Mouse (Mus musculus): ENCODE data around the gene Cptp. TPM values are rescaled to one million over a fixed set of nuclear protein-coding genes. Genes with fewer than 3 reads are reported as not detected.

The Cptp gene
- polyA plus RNA-seq, 1 experiment from 2014 or later = 13.6 TPM

GRCm38 (mm10) chr4:155840076-155841002 is 28.9 kb downstream of the Cptp start:
- Histone ChIP-seq H3K9ac (replicated peaks) (peak overlapping the region; percentile 59), H3K4me3 (replicated peaks) (peak overlapping the region; percentile 52), H3K27ac (peak overlapping the region; percentile 63; the same call in 1 of the 2 replicates), H3K4me2 (peak overlapping the region; percentile 98), H3K36me3 (peaks cover 25% of the 10 kb centered on the region), H3K9me3 (no peaks in the 10 kb centered on the region), H3K4me1 (replicated peaks) (peaks cover 30% of the 10 kb centered on the region), H3K27me3 (peaks cover 8% of the 10 kb centered on the region; the same call in 1 of the 2 replicates)
- 10% methylated on average over 8 of the region's 8 CpGs for WGBS
- peak; percentile 35; the same call in 1 of the 2 replicates for ATAC-seq (ENCODE audit: insufficient number of reproducible peaks, insufficient read depth, low FRiP score, low TSS enrichment, low read depth)

GRCm38 (mm10) chr4:155839483-155839910 is 29.7 kb downstream of the Cptp start, which contains the start of gene Mxra8:
Gene Mxra8 (plus strand): TSS chr4:155839680.
- Histone ChIP-seq H3K4me3 (replicated peaks) (peak within 1 kb of the TSS; percentile 52), H3K4me1 (replicated peaks) (peaks cover 30% of the 10 kb centered on the region), H3K4me2 (peak within 1 kb of the TSS; percentile 98), H3K36me3 (peaks cover 25% of the 10 kb centered on the region), H3K27ac (peak within 1 kb of the TSS; percentile 63), H3K9ac (replicated peaks) (peak within 1 kb of the TSS; percentile 59), H3K27me3 (peaks cover 8% of the 10 kb centered on the region; the same call in 1 of the 2 replicates), H3K9me3 (no peaks in the 10 kb centered on the region)
- 3% methylated on average over 16 of the region's 16 CpGs for whole genome bisulfite sequencing
- ATAC-seq (ENCODE audit: insufficient number of reproducible peaks, insufficient read depth, low FRiP score, low TSS enrichment, low read depth) = peak; percentile 80

GRCm38 (mm10) chr4:155838187-155839153 is 30.8 kb downstream of the Cptp start:
- Histone ChIP-seq H3K9ac (replicated peaks) (no peak overlapping the region), H3K27ac (peak overlapping the region; percentile 63), H3K4me3 (replicated peaks) (no peak overlapping the region), H3K9me3 (no peaks in the 10 kb centered on the region), H3K4me2 (peak overlapping the region; percentile 98; the same call in 1 of the 2 replicates), H3K36me3 (peaks cover 18% of the 10 kb centered on the region), H3K4me1 (replicated peaks) (peaks cover 37% of the 10 kb centered on the region), H3K27me3 (peaks cover 8% of the 10 kb centered on the region; the same call in 1 of the 2 replicates)
- ATAC-seq (ENCODE audit: insufficient number of reproducible peaks, insufficient read depth, low FRiP score, low TSS enrichment, low read depth) = no peak
- WGBS = 51% methylated on average over 8 of the region's 8 CpGs

GRCm38 (mm10) chr4:155837404-155838010 is 31.7 kb downstream of the Cptp start:
- Histone ChIP-seq H3K27me3 (peaks cover 8% of the 10 kb centered on the region; the same call in 1 of the 2 replicates), H3K4me3 (replicated peaks) (no peak overlapping the region), H3K27ac (no peak overlapping the region), H3K9me3 (no peaks in the 10 kb centered on the region), H3K4me1 (replicated peaks) (peaks cover 46% of the 10 kb centered on the region), H3K36me3 (peaks cover 18% of the 10 kb centered on the region), H3K4me2 (no peak overlapping the region), H3K9ac (replicated peaks) (no peak overlapping the region)
- 79% methylated on average over 11 of the region's 11 CpGs for WGBS
- no peak for ATAC-seq (ENCODE audit: insufficient number of reproducible peaks, insufficient read depth, low FRiP score, low TSS enrichment, low read depth)

GRCm38 (mm10) chr4:155833836-155834235 is 35.4 kb downstream of the Cptp start:
- ATAC-seq (ENCODE audit: insufficient number of reproducible peaks, insufficient read depth, low FRiP score, low TSS enrichment, low read depth) = 0 out of 2 replicates have a peak, but pooled peaks have one; percentile 22
- Histone ChIP-seq H3K4me2 (no peak overlapping the region), H3K27me3 (no peaks in the 10 kb centered on the region), H3K36me3 (peaks cover 18% of the 10 kb centered on the region), H3K9me3 (no peaks in the 10 kb centered on the region), H3K4me3 (replicated peaks) (no peak overlapping the region), H3K27ac (0 out of 2 replicates have a peak overlapping the region, but pooled peaks have one; percentile 47), H3K4me1 (replicated peaks) (peaks cover 22% of the 10 kb centered on the region), H3K9ac (replicated peaks) (no peak overlapping the region)
- WGBS = 41% methylated on average over 2 of the region's 2 CpGs

GRCm38 (mm10) chr4:155833234-155833633 is 36.0 kb downstream of the Cptp start:
- peak overlapping the region; percentile 97; the same call in 1 of the 2 replicates for H3K4me2 ChIP-seq
- H3K27ac ChIP-seq = no peak overlapping the region
- H3K4me1 ChIP-seq (replicated peaks) = peaks cover 21% of the 10 kb centered on the region
- no peaks in the 10 kb centered on the region for H3K27me3 ChIP-seq
- H3K4me3 ChIP-seq (replicated peaks) = no peak overlapping the region
- ATAC-seq (ENCODE audit: insufficient number of reproducible peaks, insufficient read depth, low FRiP score, low TSS enrichment, low read depth) = no peak
- no peaks in the 10 kb centered on the region for H3K9me3 ChIP-seq
- no peak overlapping the region for H3K9ac ChIP-seq (replicated peaks)
- peaks cover 22% of the 10 kb centered on the region for H3K36me3 ChIP-seq
- 84% methylated on average over 4 of the region's 4 CpGs for WGBS

GRCm38 (mm10) chr4:155832321-155832720 is 36.9 kb downstream of the Cptp start:
- ATAC-seq (ENCODE audit: insufficient number of reproducible peaks, insufficient read depth, low FRiP score, low TSS enrichment, low read depth) = no peak
- WGBS = 55% methylated on average over 10 of the region's 10 CpGs
- H3K27ac ChIP-seq = peak overlapping the region; percentile 88; the same call in 1 of the 2 replicates

GRCm38 (mm10) chr4:155831831-155832230 is 37.4 kb downstream of the Cptp start:
- Histone ChIP-seq H3K9me3 (no peaks in the 10 kb centered on the region), H3K4me3 (replicated peaks) (peak overlapping the region; percentile 86), H3K4me1 (replicated peaks) (peaks cover 21% of the 10 kb centered on the region), H3K9ac (replicated peaks) (peak overlapping the region; percentile 85), H3K27me3 (no peaks in the 10 kb centered on the region), H3K36me3 (peaks cover 35% of the 10 kb centered on the region), H3K27ac (peak overlapping the region; percentile 88), H3K4me2 (peak overlapping the region; percentile 97)
- 2% methylated on average over 25 of the region's 25 CpGs for WGBS
- no peak; the same call in none of the 2 replicates for ATAC-seq (ENCODE audit: insufficient number of reproducible peaks, insufficient read depth, low FRiP score, low TSS enrichment, low read depth)

More at GRCm38 (mm10) chr4:155832321-155832720, 36.9 kb downstream of the Cptp start:
- H3K4me1 ChIP-seq (replicated peaks) = peaks cover 21% of the 10 kb centered on the region
- no peaks in the 10 kb centered on the region for H3K9me3 ChIP-seq
- no peaks in the 10 kb centered on the region for H3K27me3 ChIP-seq
- H3K9ac ChIP-seq (replicated peaks) = peak overlapping the region; percentile 85
- H3K36me3 ChIP-seq = peaks cover 30% of the 10 kb centered on the region
- H3K4me2 ChIP-seq = peak overlapping the region; percentile 97
- H3K4me3 ChIP-seq (replicated peaks) = peak overlapping the region; percentile 86

- Histone ChIP-seq H3K4me1 (replicated peaks) (peaks cover 21% of the 10 kb centered on the region), H3K4me2 (peak within 1 kb of the TSS; percentile 97), H3K27me3 (no peaks in the 10 kb centered on the region), H3K36me3 (peaks cover 40% of the 10 kb centered on the region), H3K27ac (peak within 1 kb of the TSS; percentile 88), H3K9me3 (no peaks in the 10 kb centered on the region), H3K4me3 (replicated peaks) (peak within 1 kb of the TSS; percentile 86), H3K9ac (replicated peaks) (peak within 1 kb of the TSS; percentile 85)
- ATAC-seq (ENCODE audit: insufficient number of reproducible peaks, insufficient read depth, low FRiP score, low TSS enrichment, low read depth) = peak; percentile 90
- under 1% methylated on average over 49 of the region's 49 CpGs for WGBS
These were observed 38.0 kb downstream of the Cptp start, which contains the start of gene Aurkaip1 for GRCm38 (mm10) chr4:155831205-155831766. Gene Aurkaip1 (plus strand): TSS chr4:155831272.

GRCm38 (mm10) chr4:155830596-155830995 is 38.6 kb downstream of the Cptp start:
- WGBS = 52% methylated on average over 8 of the region's 8 CpGs
- no peak overlapping the region for H3K9ac ChIP-seq (replicated peaks)
- H3K4me2 ChIP-seq = peak overlapping the region; percentile 97
- H3K27ac ChIP-seq = no peak overlapping the region
- peak overlapping the region; percentile 86 for H3K4me3 ChIP-seq (replicated peaks)
- H3K36me3 ChIP-seq = peaks cover 44% of the 10 kb centered on the region
- H3K9me3 ChIP-seq = no peaks in the 10 kb centered on the region
- H3K4me1 ChIP-seq (replicated peaks) = peaks cover 21% of the 10 kb centered on the region
- no peaks in the 10 kb centered on the region for H3K27me3 ChIP-seq
- no peak for ATAC-seq (ENCODE audit: insufficient number of reproducible peaks, insufficient read depth, low FRiP score, low TSS enrichment, low read depth)

All from limb, embryonic 12.5 days (tissue).